Mouse (Mus musculus): ENCODE measurements around the gene C2cd4c. TPM values are rescaled to one million over a fixed set of nuclear protein-coding genes. Genes with fewer than 3 reads are reported as not detected.

Gene C2cd4c
- polyA plus RNA-seq, 1 experiment from 2014 or later: 0.95 TPM

- no peak for ATAC-seq
- Histone ChIP-seq H3K9ac (ENCODE audit: low read depth, low read length) (no peak overlapping the region), H3K4me3 (ENCODE audit: low read depth, low read length) (no peak overlapping the region), H3K4me2 (ENCODE audit: low read length) (no peak overlapping the region), H3K4me1 (ENCODE audit: control insufficient read depth, insufficient read depth, low read length) (peaks cover 22% of the 10 kb centered on the region), H3K27me3 (ENCODE audit: control insufficient read depth, insufficient read depth, low read depth, low read length) (no peaks in the 10 kb centered on the region), H3K27ac (ENCODE audit: low read length) (no peak overlapping the region), H3K9me3 (replicated peaks; ENCODE audit: control insufficient read depth, low read length, poor library complexity, severe bottlenecking) (no peaks in the 10 kb centered on the region), H3K36me3 (ENCODE audit: control insufficient read depth, insufficient read depth, low read length) (no peaks in the 10 kb centered on the region)
- WGBS: 94% methylated on average over 5 of the region's 5 CpGs
Observed at GRCm38 (mm10) chr10:79556951-79557350, 56.9 kb downstream of the C2cd4c start.

Other genes with a start within 250 kb of the C2cd4c start
- gene Vmn2r83, start 145.3 kb downstream of the C2cd4c start, polyA plus RNA-seq (2015; fragmentation: Nextera tagmentation; extraction: Ambion mirVana): 0.10 TPM in 1 of 2 replicates, not detected in the other
- gene Plpp2, start 80.2 kb downstream of the C2cd4c start, polyA plus RNA-seq (2015; fragmentation: Nextera tagmentation; extraction: Ambion mirVana): 19.2 and 22.4 TPM in 2 replicates
- gene Mier2, start 58.8 kb downstream of the C2cd4c start, polyA plus RNA-seq (2015; fragmentation: Nextera tagmentation; extraction: Ambion mirVana): 56.2 and 56.8 TPM in 2 replicates
- gene Theg, start 26.7 kb downstream of the C2cd4c start, polyA plus RNA-seq (2015; fragmentation: Nextera tagmentation; extraction: Ambion mirVana): not detected in 2 replicates
- 23.4 and 25.3 TPM in 2 replicates for gene Shc2, start 23.9 kb upstream of the C2cd4c start, polyA plus RNA-seq (2015; fragmentation: Nextera tagmentation; extraction: Ambion mirVana)
- gene Odf3l2, start 31.7 kb upstream of the C2cd4c start, polyA plus RNA-seq (2015; fragmentation: Nextera tagmentation; extraction: Ambion mirVana): 0.78 and 1.0 TPM in 2 replicates
- gene Madcam1, start 50.5 kb upstream of the C2cd4c start, polyA plus RNA-seq (2015; fragmentation: Nextera tagmentation; extraction: Ambion mirVana): 0.69 and 0.94 TPM in 2 replicates
- 96.1 and 107 TPM in 2 replicates for gene Tpgs1, start 55.3 kb upstream of the C2cd4c start, polyA plus RNA-seq (2015; fragmentation: Nextera tagmentation; extraction: Ambion mirVana)
- 73.1 and 81.9 TPM in 2 replicates for gene Cdc34, start 68.2 kb upstream of the C2cd4c start, polyA plus RNA-seq (2015; fragmentation: Nextera tagmentation; extraction: Ambion mirVana)
- gene Gzmm, start 75.0 kb upstream of the C2cd4c start, polyA plus RNA-seq (2015; fragmentation: Nextera tagmentation; extraction: Ambion mirVana): 1.6 and 1.8 TPM in 2 replicates
- 844 and 915 TPM in 2 replicates for gene Bsg, start 90.5 kb upstream of the C2cd4c start, polyA plus RNA-seq (2015; fragmentation: Nextera tagmentation; extraction: Ambion mirVana)
- gene Hcn2, start 102.6 kb upstream of the C2cd4c start, polyA plus RNA-seq (2015; fragmentation: Nextera tagmentation; extraction: Ambion mirVana): 0.87 and 0.89 TPM in 2 replicates
- 45.3 and 45.9 TPM in 2 replicates for gene Polrmt, start 132.6 kb upstream of the C2cd4c start, polyA plus RNA-seq (2015; fragmentation: Nextera tagmentation; extraction: Ambion mirVana)
- gene Fgf22, start 141.1 kb upstream of the C2cd4c start, polyA plus RNA-seq (2015; fragmentation: Nextera tagmentation; extraction: Ambion mirVana): 1.8 TPM in 2 replicates
- 90.2 and 92.3 TPM in 2 replicates for gene Rnf126, start 152.9 kb upstream of the C2cd4c start, polyA plus RNA-seq (2015; fragmentation: Nextera tagmentation; extraction: Ambion mirVana)
- gene Fstl3, start 163.2 kb upstream of the C2cd4c start, polyA plus RNA-seq (2015; fragmentation: Nextera tagmentation; extraction: Ambion mirVana): 2.2 and 3.5 TPM in 2 replicates
- 0.19 TPM in 2 replicates for gene Prss57, start 176.9 kb upstream of the C2cd4c start, polyA plus RNA-seq (2015; fragmentation: Nextera tagmentation; extraction: Ambion mirVana)
- gene Palm, start 179.5 kb upstream of the C2cd4c start, polyA plus RNA-seq (2015; fragmentation: Nextera tagmentation; extraction: Ambion mirVana): 318 and 333 TPM in 2 replicates
- 0.34 and 0.73 TPM in 2 replicates for gene Misp, start 207.0 kb upstream of the C2cd4c start, polyA plus RNA-seq (2015; fragmentation: Nextera tagmentation; extraction: Ambion mirVana)
- gene Ptbp1, start 240.4 kb upstream of the C2cd4c start, polyA plus RNA-seq (2015; fragmentation: Nextera tagmentation; extraction: Ambion mirVana): 58.8 and 65.1 TPM in 2 replicates